Mouse (Mus musculus) T-cell, adult 2 months (primary cell): ENCODE measurements around the gene Ptger1.
A peak's percentile ranks its signal among the peaks of the same experiment; 100 is the strongest.

Experiments used
- DNase-seq: peaks from one replicate; pipeline ENCODE4 v3.0.0; 2022; ENCODE audit warnings: low spot score

Gene Ptger1

DNA sequence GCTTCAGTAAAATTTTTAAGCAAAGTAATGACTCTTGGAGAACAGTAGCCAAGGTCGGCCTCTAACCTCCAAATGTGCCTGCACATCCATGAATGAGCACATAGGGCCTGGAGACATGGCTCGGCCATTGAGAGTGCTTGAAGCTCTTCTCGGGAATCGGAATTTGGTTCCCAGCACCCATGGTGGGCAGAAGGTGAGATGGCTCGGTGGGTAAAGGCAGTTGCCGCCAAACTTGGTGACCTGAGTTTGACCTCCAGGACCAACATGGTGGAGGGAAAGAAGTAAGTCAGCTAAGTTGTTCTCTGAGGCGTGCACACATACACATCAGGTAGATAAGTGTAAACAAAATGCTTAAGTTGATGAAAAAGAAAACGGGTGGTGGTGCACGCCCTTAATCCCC is 10.4 kb upstream of the Ptger1 start:
- DNase-seq: no peak

DNA sequence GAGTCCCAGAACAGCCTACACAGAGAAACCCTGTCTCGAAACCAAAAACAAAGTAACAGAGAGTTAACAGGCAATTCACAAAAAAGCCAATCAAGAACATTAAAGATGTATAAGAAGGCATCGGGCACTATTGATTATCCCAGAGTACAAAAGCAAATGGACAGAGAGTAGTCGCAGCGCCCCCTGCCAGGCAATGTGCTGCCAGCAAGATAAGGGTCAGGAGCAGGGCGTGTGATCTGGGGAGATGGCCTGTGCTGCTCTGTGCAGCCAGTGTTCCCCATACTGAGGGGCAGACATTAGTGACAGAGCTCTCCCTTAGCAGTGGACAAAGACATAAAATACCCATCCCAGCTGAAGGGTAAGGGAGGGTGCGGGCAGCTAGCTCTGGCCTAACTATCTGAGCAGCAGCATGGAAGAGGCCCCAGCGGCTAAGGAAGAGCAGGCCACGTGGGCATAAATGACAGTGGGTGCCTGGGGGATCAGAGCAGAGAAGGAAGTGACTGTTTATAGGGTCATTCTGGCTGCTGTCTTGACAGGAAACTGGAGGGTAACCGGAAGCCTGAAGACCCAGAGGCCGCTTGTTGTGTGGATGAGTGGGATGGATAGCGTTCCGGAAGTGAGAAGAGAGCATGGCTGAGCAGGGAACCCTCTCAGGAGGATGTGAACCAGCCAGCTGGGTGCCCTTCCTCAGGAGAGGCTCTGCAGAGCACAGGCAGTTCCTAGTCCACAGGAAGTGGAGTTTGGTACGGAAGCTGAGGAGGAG is 9.8 kb upstream of the Ptger1 start:
- no peak for DNase-seq

DNA sequence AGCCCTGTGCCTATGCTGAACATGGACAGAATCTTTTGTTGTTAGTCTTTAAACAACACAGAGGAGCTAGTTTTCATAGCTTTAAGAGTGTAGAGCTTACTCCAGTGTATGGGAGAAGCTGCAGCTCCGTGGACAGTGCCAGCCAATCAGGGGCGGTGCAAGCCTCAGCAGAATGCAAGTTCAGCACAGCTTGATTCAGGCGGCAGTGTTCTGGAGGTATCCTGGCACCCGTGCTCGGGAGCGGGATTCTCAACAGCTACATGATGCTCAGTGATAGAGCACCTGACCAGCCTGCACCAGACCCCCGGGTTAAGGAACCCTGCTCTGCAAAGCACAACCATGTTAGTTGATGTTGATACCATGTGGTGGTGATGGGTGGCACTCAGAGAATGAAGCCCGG is 5.9 kb upstream of the Ptger1 start:
- no peak for DNase-seq

DNA sequence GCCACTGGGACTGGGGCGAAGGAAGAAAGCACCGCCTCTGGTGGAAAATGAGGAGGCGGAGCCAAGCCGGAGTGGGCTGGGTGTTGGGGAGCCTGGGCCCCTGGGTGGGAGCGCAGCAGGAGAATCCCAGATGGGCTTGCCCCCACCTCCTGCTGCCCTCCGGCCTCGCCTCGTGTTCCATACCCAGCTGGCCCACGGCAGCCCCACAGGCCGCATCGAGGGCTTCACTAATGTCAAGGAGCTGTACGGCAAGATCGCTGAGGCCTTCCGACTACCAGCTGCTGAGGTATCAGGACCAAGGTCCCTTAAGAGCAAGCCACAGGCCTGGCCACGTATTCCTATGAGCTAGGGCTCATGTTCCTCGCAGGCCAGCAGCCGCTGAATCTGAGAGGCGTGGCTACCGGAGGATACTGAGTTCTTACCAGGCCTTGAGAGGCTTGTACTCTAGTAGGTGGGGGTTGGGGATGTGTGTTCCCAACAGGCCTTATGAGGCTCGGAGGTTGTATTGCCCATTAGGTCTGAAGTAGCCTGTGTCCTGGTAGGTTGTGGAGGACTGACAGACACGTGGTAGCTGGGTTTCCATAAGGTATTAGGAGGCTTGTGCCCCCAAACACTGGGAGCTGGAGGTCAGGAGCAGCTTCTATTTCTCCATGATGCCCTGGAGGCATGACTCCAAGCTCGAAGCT is 5.3 kb upstream of the Ptger1 start:
- no peak for DNase-seq

DNA sequence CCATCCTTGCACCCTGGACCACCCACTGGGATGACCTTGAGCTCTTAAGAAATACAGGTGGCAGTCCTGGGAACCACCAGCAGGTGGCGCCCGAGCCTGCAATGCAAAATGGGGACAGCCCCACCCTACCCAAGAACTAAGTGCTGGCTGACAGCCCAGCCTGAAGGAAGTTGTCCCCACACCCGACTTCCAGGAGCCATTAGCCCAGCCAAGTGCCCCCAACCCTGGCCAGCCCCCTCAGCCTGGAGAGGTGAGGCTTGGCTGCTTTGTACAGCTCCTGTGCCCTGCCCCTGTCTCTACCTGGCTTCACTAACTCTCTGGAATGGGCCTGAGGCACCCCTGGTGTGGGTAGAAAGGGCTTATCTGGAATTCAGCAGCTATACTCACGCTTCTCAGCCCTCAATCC is 4.1 kb upstream of the Ptger1 start:
- DNase-seq: peak; percentile 83

DNA sequence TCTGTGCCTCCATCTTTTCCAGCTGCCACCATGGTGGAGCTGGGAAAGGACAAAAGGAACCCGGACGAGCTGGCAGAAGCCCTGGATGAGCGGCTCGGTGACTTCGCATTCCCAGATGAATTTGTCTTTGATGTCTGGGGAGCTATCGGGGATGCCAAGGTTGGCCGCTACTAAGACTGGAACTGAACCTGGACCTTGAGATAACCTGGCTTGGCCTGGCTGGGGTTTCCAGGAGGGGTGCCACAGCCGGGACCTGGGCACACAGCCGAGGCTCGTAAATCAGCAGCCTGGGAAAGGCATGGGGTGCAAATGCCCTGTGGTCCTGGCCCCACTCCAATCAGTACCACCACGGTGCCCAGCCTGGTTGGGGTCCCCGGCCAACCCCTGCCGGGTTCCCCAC is 2.4 kb upstream of the Ptger1 start:
- no peak for DNase-seq

DNA sequence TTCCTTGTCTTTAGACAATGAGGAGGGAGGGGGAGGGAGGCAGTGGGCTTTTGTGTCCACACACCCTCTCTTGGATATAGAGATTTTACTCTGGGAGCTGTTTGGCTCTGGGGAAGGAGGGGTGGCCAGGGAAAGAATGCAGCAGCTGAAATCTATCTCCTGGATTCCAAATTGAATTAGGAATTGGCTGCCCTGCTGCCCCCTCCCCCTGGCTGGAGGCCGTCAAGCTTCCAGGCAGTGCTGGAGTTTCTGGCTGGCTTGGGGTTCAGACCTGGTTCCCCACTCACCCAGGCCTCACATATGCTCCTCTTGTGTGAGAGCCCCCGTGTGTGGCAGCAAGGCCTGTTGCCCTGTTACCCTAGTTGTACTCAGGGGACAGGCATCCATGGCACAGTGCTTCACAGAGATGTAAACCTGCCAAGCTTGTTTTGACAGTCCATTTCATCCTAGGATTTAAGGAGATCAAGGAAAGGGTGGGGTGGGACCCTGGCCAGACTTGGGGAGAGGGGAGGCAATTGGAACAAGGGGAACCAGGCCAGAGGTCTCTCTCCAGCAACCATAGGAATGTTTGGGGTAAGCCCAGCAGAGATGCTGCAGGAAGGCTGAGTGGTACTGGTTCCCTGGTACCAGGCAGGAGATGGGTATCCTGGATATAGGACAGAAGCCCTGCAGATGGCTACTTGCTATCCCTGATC is 1.4 kb upstream of the Ptger1 start:
- DNase-seq: no peak

DNA sequence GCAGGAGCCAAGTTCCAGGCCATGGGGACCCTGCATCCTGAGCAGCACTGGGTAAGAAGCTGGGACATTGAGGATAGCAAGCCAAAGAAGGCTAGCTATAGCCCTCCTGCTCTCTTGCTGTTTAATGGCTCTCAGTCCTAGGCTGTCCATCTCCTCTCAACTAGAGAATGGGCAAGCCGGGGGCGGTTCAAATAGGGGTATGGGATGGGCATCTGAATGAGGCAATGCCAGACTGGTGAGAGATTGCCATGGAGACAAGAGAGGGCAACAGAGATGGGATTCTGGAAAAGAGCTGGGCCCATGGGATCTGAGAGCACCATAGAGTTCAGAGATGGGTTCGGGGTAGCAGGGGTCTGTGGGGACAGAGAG is 372 bp downstream of the Ptger1 start:
- DNase-seq: no peak

DNA sequence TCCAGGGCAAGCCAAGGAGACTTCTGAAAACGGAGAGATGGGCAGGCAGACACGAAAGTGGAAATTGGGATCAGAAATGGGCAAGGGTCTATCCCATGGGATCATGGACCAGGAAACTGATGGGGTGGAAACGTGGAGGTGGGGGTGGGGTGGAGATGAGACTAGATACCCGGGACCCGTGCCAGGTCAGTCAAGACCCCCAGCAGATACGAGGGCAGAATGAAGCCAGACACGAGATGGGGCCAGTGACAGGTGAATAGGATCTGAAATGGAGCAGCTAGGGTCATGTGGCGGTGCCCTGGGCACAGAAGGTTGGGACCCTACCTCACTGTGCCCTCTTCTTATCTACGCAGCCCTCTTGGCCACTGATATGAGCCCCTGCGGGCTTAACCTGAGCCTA is 1.0 kb downstream of the Ptger1 start:
- DNase-seq: no peak

DNA sequence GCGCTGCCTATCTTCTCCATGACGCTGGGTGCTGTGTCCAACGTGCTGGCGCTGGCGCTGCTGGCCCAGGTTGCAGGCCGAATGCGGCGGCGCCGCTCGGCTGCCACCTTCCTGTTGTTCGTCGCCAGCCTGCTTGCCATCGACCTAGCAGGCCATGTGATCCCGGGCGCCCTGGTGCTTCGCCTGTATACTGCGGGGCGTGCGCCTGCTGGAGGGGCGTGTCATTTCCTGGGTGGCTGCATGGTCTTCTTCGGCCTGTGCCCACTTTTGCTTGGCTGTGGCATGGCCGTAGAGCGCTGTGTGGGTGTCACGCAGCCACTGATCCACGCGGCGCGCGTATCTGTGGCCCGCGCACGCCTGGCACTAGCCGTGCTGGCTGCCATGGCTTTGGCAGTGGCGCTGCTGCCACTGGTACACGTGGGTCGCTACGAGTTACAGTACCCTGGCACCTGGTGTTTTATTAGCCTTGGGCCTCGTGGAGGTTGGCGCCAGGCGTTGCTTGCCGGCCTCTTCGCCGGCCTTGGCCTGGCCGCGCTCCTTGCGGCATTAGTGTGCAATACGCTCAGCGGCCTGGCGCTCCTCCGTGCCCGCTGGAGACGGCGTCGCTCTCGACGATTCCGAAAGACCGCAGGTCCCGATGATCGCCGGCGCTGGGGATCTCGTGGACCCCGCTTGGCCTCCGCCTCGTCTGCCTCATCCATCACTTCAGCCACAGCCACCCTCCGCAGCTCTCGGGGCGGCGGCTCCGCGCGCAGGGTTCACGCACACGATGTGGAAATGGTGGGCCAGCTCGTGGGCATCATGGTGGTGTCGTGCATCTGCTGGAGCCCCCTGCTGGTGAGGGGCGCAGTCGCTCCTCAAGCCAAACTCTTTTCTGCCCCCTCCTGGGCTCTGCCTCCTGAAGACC is 1.8 kb downstream of the Ptger1 start:
- DNase-seq: peak; percentile 46

DNA sequence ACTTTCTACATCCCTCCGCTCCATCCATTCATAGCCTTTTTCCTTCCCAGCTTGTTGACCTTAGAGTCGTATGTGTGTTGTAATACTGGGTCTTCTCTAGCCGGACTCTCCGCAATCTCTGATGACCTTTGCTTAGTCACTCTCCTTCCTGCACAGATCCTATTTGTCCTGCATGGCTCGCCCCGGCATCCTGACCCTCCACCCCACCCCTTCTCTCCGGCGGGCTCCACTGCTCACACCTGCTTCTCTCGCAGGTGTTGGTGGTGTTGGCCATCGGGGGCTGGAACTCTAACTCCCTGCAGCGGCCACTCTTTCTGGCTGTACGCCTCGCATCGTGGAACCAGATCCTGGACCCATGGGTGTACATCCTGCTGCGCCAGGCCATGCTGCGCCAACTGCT is 2.5 kb downstream of the Ptger1 start:
- no peak for DNase-seq

DNA sequence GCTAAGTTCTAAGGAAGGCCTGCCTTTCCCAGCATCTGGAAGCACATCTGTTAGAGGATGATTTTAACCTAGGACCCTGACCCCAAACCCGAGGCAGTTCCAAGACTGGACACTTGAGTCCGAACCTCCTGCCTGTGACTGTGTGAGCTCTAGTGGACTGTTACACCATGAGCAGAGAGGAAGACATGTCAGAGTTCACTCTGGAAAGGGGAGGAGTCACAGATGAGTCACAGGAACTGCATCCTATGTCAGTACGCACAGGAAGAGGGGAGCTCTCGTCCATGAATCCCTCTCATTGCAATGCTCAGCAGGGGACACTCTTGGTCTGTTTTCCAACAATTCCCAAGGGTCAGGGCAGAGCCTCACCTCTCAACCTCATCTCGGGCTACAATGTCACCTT is 6.5 kb downstream of the Ptger1 start:
- DNase-seq: no peak

DNA sequence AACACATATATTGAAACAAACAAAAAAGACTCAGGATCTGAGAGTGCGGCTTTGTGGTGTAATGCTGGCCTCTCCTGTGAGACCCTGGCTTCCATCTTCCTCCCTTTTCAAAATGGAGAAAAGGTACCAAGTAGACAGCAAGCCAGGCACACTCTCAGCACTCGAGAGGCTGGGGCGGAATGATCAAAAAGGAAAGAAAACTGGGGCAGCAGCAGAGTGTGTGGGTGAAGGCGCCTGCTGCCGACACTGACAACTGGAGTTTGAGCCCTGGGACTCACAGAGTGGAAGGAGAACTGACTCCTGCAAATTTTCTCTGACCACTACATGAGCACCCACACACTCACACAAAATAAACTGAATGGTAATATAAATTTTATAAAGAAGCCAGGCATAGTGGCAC is 8.0 kb downstream of the Ptger1 start:
- DNase-seq: no peak

DNA sequence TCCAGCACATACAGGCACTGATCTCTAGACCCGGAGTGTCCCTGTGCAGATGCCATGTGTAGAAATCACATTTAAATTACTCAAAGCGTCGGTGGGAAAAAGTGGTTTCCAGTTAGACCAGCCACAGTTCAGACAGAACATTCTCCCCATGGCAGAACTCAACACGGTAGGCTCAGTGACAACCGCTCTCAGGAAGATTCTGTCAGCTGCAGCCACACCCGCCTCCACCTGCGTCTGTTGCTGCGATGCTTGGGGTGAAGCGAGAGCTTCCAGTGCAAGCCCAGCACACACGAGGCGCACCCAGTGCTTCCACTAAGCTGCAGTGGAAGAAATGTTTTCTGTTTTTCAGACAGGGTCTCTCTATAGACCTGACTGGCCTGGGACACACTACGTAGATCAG is 13.4 kb downstream of the Ptger1 start:
- no peak for DNase-seq

DNA sequence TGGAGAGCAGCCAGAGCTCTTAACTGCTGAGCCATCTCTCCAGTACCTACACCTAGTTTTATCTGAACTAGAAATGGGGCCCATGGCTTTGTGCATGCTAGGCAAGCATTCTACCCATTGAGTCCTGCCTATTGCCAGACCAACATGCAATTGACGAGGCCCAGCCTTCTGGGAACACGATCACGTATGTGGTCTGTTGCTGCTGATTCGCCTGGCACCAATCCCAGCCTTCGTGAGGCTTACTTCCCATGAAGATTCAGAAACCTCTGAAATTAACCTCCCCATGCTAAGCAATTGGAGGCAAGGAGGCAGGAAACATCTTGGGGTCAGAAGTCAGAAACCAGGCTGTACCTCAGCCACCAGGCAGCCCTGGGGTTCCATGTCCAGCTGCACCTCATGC is 14.1 kb downstream of the Ptger1 start:
- no peak for DNase-seq

DNA sequence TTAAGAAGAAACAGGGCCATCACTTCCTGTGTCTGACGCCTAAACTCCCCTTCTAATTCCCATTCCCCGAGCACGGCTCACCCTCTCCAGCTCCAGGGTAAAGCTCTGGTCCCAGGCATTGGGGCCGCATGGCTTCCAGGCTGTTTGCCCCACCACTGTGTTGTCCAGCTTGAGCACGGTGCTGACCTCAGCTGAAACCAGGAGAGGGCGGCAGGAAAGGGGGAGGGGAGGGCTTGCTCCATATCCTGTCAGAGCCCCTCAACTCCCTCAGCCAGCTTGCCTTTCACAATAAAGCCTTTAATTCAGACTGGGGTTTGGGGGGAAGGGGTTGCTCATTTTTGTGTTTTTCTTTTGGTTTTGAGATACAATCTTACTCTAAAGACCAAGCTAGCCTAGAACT is 14.6 kb downstream of the Ptger1 start:
- DNase-seq: no peak

DNA sequence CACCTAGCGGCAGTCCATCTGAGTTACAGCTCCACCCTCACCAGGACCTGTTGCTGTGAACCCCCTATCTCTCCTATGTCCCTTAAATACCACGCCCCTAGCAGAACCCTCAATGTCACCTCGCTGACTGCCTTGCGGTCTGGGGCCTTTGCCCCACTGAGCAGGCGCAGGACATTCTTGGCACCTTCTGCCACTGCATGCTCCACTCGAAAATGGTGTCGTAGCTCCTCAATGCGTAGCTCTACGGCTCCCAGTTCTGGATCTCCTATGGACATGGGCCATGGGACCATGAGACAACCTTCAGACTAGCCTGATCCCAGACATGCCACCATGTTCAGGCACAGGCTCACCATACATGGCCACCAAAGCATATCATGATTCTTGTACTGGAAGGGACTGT is 18.0 kb downstream of the Ptger1 start:
- DNase-seq: no peak

DNA sequence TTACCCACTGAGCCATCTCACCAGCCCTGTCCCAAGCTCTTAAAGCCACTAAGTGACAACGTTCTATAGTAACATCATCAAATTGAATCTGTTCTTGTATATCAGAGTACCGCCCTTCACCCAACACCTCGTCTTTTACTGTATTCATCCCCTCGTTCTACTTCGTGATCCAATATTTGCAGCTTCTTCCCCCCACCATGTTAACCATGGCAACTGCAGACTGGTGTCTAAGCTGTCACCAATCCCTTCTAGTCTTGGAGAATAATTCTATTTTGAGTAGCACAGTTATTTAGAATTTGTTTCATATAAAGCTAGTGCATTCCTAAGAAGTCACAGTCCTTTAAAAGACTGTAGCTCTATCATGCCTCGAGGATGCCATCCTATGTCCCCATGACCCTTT is 22.8 kb downstream of the Ptger1 start:
- no peak for DNase-seq

DNA sequence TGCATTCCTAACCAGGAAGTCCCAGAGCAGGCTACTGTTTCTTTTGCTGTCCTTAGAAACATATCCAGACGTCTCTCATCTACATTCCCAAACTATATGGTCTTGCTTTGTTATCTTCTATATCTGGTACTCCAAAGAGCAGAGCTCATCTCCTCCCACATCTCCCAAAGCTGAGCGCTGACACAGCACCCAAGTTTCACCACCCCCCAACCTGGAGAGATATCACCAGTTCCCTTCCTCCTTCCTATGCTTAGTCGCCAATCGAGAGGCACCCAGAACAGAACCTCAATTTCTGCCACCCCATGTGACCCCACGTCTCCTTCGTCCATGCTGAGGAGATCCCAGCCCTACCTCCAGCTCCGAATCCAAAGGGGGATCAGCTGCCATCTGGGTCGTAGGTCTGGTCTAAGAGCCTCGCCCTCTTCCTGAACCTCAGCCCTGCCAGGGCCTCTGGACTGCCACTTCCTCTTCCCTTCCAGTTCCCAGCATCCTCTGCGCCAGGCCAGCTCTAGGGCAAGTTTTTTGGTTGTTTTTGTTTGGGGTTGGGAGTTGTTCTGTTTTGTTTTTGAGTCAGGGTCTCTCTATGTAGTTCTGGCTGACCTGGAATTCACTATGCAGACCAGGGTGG is 27.2 kb downstream of the Ptger1 start:
- DNase-seq: peak; percentile 19

DNA sequence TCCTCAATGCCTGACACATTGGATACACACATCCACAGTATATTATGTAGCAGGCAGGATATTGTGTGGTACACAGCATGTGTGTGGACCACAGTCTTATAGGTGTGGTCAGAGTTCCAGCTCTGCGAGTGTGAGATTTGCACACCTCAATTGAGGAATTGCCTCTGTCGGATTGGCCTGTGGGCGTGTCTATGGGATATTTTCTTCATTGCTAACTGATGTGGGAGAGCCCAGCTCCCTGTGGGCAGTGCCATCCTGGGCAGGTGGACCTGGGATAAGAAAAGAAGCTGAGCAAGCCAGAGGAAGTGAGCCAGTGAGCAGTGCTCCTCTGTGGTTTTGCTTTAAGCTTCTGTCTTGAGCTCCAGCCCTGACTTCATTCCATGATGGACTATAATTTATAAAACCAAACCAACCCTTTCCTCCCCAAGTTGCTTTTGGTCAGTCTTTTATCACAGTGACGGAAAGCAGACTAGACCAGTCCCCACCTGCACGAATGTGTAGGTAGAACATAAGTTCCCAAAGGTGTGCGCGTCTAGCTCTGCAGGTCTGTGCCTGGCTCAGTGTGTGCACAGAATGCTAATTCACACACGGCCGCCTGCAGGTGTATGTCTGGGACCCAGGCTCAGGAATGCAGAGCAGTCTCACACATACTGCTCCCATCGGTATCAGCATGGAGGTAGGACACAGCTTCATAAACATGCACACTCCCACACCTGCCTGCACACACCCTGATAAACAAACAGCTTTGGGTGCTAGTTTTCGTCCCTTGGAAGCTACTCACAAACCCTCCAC is 28.1 kb downstream of the Ptger1 start:
- DNase-seq: no peak
